Mouse (Mus musculus): ENCODE results near the gene Tstd1.
A peak's percentile ranks its signal among the peaks of the same experiment; 100 is the strongest.

Gene Tstd1

GRCm38 (mm10) chr1:171418660-171419059 lies at the start of gene Tstd1:
Gene Tstd1 (plus strand): TSS chr1:171418872.
- DNase-seq: no peak

GRCm38 (mm10) chr1:171369845-171370556 lies 48.7 kb upstream of the Tstd1 start, which contains the start of gene Nectin4:
Gene Nectin4 (plus strand): TSS chr1:171370099.
- no peak for DNase-seq

- no peak for DNase-seq
These were observed 45.8 kb upstream of the Tstd1 start for GRCm38 (mm10) chr1:171372880-171373279.

DNA sequence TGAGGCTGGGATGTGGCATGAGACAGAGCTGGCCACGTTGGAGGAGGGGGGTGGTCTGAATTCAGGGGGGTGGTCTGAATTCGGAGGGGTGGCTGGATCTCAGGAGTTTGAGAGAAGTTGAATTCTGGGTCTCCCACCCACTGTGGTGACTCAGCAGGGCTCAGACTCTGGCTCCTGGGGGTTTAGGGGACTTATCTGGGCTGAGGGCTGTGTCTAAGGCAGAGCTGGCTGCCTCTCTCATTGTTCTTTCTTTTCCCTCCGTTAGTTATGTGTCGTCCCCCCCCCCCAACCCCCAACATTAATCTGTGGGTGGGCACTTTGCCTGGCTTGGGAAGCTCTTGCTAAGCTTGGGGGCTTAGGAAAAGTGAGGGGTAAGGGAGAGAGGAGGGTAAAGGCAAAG lies 44.7 kb upstream of the Tstd1 start:
- no peak for DNase-seq

DNA sequence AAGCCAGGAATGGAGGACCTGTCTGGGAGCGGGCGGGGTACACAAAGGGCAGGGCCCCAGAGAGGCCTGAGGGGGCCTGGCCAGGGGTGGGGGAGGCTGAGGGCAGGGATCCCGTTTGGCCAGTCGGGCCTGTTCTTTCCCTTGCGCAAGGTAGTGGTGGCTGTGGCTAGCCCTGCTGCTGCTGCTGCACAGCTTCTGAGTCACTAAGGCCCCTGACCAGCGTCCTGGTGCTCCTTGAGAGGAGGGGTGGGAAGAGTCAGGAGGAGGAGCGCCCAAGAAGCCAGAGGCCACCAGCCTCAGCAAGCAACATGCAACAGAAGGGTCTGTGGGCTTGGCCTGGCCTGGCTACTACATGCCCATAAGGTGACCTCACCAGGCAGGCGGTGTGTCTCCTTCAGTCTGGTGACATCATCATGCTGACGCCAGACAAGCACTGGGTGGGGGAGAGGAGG lies 43.0 kb upstream of the Tstd1 start:
- DNase-seq: no peak

DNA sequence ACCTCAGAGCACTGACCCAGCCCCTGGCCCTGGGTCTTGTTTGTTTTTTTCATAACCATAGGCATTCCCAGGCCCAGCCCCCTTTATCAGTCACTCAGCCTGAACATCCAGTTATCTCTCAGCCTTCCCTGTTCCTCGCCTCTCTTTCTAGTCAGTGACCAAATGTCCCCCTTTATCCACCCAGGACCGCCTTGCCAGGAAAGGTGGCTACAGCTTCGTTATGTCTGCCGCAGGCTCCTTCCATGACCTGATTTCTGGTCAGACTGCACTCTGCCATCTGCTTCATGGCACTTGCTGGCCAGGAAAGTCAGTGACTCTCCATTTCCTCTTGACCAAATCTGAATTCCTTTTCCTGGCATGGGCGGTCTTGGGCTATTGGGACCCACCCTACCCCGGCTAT lies 40.4 kb upstream of the Tstd1 start:
- no peak for DNase-seq

DNA sequence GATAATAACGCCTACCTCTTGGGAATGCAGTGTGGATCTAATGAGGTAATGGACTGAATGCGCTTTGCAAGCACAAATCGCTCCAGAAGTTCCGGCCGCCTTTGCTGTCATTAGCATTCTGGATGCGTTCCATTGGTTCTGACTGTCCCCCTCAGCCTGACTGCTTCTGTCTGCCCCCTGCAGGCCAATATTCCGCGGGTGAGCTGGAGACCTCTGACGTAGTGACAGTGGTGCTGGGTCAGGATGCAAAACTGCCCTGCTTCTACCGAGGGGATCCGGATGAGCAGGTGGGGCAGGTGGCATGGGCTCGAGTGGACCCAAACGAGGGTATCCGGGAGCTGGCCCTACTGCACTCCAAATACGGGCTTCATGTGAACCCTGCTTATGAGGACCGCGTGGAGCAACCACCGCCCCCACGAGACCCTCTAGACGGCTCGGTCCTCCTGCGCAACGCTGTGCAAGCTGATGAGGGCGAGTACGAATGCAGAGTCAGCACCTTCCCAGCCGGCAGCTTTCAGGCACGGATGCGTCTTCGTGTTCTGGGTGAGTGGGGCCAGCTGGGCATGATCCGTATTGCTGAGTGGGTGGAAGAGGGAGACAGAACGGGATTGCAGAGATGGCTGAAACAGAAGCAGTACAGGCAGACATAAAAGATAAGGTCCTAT lies 38.6 kb upstream of the Tstd1 start:
- DNase-seq: peak; percentile 87

DNA sequence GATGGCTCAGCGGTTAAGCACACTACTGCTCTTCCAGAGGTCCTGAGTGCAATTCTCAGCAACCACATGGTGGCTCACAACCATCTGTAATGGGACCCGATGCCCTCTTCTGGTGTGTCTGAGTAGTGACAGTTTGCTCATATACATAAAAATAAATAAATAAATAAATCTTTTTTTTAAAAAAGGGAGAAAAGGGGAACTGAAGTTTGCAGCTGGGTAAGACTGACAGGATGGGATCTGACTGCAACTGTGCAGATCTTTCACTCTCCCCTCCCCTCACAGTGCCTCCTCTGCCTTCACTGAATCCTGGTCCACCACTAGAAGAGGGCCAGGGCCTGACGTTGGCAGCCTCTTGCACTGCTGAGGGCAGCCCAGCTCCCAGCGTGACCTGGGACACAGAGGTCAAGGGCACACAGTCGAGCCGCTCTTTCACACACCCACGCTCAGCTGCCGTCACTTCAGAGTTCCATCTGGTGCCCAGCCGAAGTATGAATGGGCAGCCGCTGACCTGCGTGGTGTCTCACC lies 36.5 kb upstream of the Tstd1 start:
- DNase-seq: no peak

DNA sequence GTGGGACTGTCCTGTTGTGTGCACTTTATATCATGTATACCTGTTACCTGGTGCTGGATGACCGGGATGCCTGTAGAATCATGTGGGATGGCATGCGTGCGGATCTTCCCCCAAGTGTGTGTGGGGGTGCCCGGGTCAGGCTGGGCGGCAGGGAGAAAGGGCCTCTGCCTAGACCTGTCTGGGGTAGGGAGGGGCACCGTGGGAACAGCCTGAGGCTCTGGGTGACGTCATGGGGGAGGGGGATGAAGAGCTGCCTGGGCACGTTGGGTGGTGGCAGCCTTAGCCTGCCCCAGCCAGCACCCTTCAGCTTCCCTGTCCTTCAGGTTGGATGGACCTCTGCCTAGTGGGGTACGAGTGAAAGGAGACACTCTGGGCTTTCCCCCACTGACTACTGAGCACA lies 34.3 kb upstream of the Tstd1 start:
- DNase-seq: no peak

DNA sequence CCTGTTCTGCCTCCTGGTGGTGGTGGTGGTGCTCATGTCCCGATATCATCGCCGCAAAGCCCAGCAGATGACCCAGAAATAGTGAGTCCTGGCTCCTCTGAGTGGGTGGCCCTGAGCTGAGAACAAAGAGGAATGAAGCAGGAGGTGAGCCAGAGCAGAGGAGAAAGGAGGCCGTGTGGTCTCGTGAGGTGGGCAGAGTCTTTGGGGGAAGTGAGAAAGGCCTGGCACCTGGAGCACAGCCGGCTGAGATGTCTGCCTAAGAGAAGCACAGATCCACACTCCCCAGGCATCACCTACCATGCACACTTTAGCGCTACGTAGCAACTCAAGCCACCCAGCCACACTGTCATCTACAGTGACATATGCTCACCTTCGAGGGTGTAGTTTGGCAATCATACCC lies 33.5 kb upstream of the Tstd1 start:
- DNase-seq: no peak

DNA sequence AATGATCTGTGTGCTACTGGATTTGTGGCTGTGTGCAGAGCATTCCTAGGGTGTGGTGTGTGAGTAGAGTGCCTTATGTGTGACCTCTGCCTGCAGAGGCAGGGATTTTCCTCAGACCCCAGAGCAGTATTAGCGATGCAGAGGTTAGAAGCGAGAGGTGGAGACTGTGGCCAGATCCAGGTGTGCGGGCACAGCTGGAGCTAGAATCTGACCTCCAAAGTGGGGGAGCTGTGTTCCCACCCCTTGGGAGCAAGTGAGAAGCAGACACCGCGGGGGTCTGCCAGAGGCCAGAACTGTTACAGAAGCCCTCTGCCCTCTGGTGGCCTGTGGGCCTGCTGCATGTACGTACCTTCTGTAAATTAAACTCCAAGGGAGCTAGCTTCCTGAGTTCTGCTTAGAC lies 31.6 kb upstream of the Tstd1 start:
- DNase-seq: peak; percentile 79

- peak; percentile 88 for DNase-seq
These were observed 30.1 kb upstream of the Tstd1 start, which contains the start of gene Arhgap30 for GRCm38 (mm10) chr1:171388376-171389102. Gene Arhgap30 (plus strand): TSS chr1:171388954.

GRCm38 (mm10) chr1:171390101-171390500 lies 28.6 kb upstream of the Tstd1 start:
- DNase-seq: peak; percentile 80

GRCm38 (mm10) chr1:171401821-171402220 lies 16.9 kb upstream of the Tstd1 start:
- DNase-seq: no peak

- DNase-seq: no peak
These were observed 15.7 kb upstream of the Tstd1 start for GRCm38 (mm10) chr1:171402991-171403390.

- DNase-seq: no peak
These were observed 11.4 kb upstream of the Tstd1 start for GRCm38 (mm10) chr1:171407263-171407662.

GRCm38 (mm10) chr1:171410231-171410630 lies 8.4 kb upstream of the Tstd1 start:
- DNase-seq: no peak

DNA sequence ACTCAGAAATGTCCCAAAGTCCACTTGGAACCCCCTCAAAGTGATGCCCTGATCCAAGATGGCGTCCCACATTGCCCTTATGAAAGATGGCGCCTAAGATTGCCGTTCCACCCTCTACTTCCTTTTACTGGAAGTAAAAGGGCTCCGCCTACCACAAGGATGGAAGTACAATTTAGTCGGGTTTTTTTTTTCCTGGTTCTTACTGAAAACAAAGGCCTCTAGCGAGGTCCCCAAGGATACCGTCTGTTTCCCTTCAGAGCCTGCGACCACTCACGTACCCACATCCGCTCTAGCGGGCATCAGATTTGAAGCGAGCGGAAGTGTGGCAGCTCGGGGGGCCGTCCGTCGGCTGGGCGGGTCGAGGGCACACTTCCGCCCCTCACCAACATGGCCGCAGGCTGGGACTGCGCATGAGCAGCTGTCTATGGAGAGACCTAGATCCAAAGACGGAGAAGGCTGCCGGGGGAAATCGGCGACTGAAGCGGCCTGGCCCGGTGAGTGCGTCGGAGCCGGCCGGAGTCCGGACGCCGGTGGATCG lies 7.7 kb upstream of the Tstd1 start, which contains the start of gene Usf1:
Gene Usf1 (plus strand): TSS at position 367 of the 538 bp plus-strand sequence.
- peak; percentile 96 for DNase-seq

DNA sequence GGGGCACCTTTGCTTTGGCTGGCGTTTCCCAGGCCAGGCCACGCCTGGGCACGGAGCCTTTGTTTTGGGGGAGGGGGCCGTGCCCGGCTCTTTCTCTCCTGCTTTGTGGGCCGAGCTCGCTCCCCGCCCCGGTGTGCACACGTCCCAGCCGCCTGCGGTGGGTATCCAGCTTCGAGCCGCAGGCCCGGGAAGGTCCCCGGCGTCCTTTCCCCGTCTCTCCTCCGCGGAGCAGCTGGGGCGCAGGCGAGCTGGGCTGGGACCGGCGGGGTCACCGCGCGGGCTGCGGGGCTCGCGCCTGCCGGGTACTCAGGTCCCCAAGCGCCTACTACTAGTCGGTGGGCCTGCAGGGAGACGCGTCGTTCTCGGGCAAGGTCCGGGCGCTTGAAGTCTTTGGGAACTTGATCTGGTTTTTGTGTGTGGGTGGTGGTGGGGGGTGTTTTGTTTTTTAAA lies 7.2 kb upstream of the Tstd1 start:
- no peak for DNase-seq

- peak; percentile 65 for DNase-seq
These were observed 6.7 kb upstream of the Tstd1 start for GRCm38 (mm10) chr1:171412001-171412441.

- DNase-seq: no peak
These were observed 6.2 kb upstream of the Tstd1 start for GRCm38 (mm10) chr1:171412446-171412845.

DNA sequence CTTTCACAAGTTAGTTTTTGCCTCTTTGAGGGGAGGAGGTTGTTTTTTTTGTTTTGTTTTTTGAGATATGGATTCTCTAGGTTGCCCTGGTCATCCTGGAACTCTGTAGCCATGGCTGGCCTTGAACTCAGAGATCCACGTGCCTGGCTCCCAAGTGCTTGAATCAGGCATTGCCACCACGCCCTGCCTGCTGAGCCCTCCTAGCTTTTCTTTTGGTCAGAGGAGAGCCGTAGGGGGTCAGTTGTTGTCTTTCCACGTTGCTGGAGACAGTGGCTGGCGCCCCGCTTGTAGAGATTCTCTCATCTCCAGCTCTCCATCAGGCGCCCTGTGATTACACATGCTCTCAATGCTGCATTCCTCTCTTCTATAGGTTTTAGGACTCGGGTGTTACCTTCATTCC lies 5.1 kb upstream of the Tstd1 start:
- no peak for DNase-seq

All from thymus, postnatal 4 days (tissue).